Mouse (Mus musculus) midbrain, embryonic 11.5 days (tissue): ENCODE results near the gene Tfip11. TPM values are rescaled to one million over a fixed set of nuclear protein-coding genes. Genes with fewer than 3 reads are reported as not detected.

Experiments used
- ATAC-seq: fragments of 200-750 bp; cut with Nextera tagmentation; 2 replicates; pipeline ENCODE4 v1.8.0; 2017; ENCODE audit warnings: moderate TSS enrichment, moderate library complexity; ENCODE audit not compliant: low FRiP score
- DNase-seq: peaks from one replicate; pipeline ENCODE4 v3.0.0; 2015; ENCODE audit warnings: low spot score; ENCODE audit errors: missing footprints
- H3K27ac ChIP-seq: fragments of 300-500 bp; sonication (generic); 2 replicates; pipeline ENCODE4 v1.5.1; 2014; ENCODE audit warnings: low read depth, low read length
- H3K27me3 ChIP-seq: fragments of 300-500 bp; sonication (generic); 2 replicates; pipeline ENCODE4 v1.6.1; 2014; ENCODE audit warnings: mild to moderate bottlenecking, low read length, moderate library complexity, mixed read lengths; ENCODE audit not compliant: control insufficient read depth, insufficient read depth
- H3K36me3 ChIP-seq: fragments of 300-500 bp; sonication (generic); 2 replicates; pipeline ENCODE4 v1.6.1; 2014; ENCODE audit warnings: mild to moderate bottlenecking, low read length, moderate library complexity, mixed read lengths; ENCODE audit not compliant: control insufficient read depth, insufficient read depth
- H3K4me1 ChIP-seq: fragments of 300-500 bp; sonication (generic); 2 replicates; pipeline ENCODE4 v1.6.1; 2014; ENCODE audit warnings: low read length; ENCODE audit not compliant: control insufficient read depth, insufficient read depth
- H3K4me2 ChIP-seq: fragments of 300-500 bp; sonication (generic); 2 replicates; pipeline ENCODE4 v1.6.1; 2014; ENCODE audit warnings: mild to moderate bottlenecking, moderate library complexity
- H3K4me3 ChIP-seq: fragments of 300-500 bp; sonication (generic); 2 replicates; pipeline ENCODE4 v1.5.1; 2014; ENCODE audit warnings: low read depth, low read length
- H3K9ac ChIP-seq: fragments of 300-500 bp; sonication (generic); 2 replicates; pipeline ENCODE4 v1.6.1; 2014; ENCODE audit warnings: low read length
- H3K9me3 ChIP-seq: fragments of 300-500 bp; sonication (generic); 2 replicates; pipeline ENCODE4 v1.6.1; 2016; ENCODE audit warnings: low read length; ENCODE audit not compliant: control insufficient read depth
- WGBS: fragments of 180-500 bp; shearing (Covaris S2); extraction: QIAGEN DNeasy Blood & Tissue Kit; methylation state at CpG from one replicate; pipeline ENCODE4 v1.1.7; 2014; 5-methylcytosine and 5-hydroxymethylcytosine counted together
- polyA plus RNA-seq: library from polyadenylated mRNA; unstranded; fragments of >200 nt; fragmentation: Nextera tagmentation; extraction: Ambion mirVana; gene quantifications from 2 replicates; pipeline ENCODE4 v1.2.1, GENCODE M21; 2014

Tfip11 gene
- polyA plus RNA-seq, 1 experiment from 2014 or later: 25.8 TPM

GRCm38 (mm10) chr5:112364184-112364797, 38.1 kb downstream of the Tfip11 start:
- WGBS: 72% methylated on average over 10 of the region's 10 CpGs
- ATAC-seq (no peak), DNase-seq (no peak)
- Histone ChIP-seq H3K27me3 (no peaks in the 10 kb centered on the region), H3K27ac (no peak overlapping the region), H3K4me3 (no peak overlapping the region), H3K36me3 (peaks cover 2% of the 10 kb centered on the region; the same call in 1 of the 2 replicates), H3K4me2 (no peak overlapping the region), H3K9me3 (no peaks in the 10 kb centered on the region), H3K4me1 (peaks cover under 1% of the 10 kb centered on the region), H3K9ac (no peak overlapping the region)

- no peak overlapping the region for H3K9ac ChIP-seq
- H3K4me1 ChIP-seq: peaks cover 16% of the 10 kb centered on the region
- 97% methylated on average over 6 of the region's 6 CpGs for WGBS
- DNase-seq: no peak
- no peak overlapping the region for H3K4me3 ChIP-seq
- no peaks in the 10 kb centered on the region for H3K27me3 ChIP-seq
- H3K27ac ChIP-seq: no peak overlapping the region
- no peak overlapping the region for H3K4me2 ChIP-seq
- no peaks in the 10 kb centered on the region for H3K9me3 ChIP-seq
- peaks cover 5% of the 10 kb centered on the region for H3K36me3 ChIP-seq
- no peak for ATAC-seq
These were observed 40.7 kb downstream of the Tfip11 start for GRCm38 (mm10) chr5:112366879-112367278.

- Histone ChIP-seq H3K4me2 (no peak overlapping the region), H3K9ac (no peak overlapping the region), H3K4me1 (peaks cover 21% of the 10 kb centered on the region), H3K27ac (no peak overlapping the region), H3K27me3 (no peaks in the 10 kb centered on the region), H3K4me3 (no peak overlapping the region), H3K36me3 (peaks cover 5% of the 10 kb centered on the region), H3K9me3 (no peaks in the 10 kb centered on the region)
- ATAC-seq (no peak), DNase-seq (no peak)
- WGBS: 95% methylated on average over 4 of the region's 4 CpGs
These were observed 41.2 kb downstream of the Tfip11 start for GRCm38 (mm10) chr5:112367338-112367737.

- Histone ChIP-seq H3K4me2 (no peak overlapping the region), H3K36me3 (peaks cover 5% of the 10 kb centered on the region), H3K27me3 (no peaks in the 10 kb centered on the region), H3K4me3 (no peak overlapping the region), H3K4me1 (peaks cover 27% of the 10 kb centered on the region), H3K9ac (no peak overlapping the region), H3K27ac (no peak overlapping the region), H3K9me3 (no peaks in the 10 kb centered on the region)
- ATAC-seq: no peak
- 93% methylated on average over 12 of the region's 12 CpGs for WGBS
- DNase-seq: no peak
These were observed 41.8 kb downstream of the Tfip11 start for GRCm38 (mm10) chr5:112367929-112368328.

- H3K27me3 ChIP-seq: no peaks in the 10 kb centered on the region
- no peak overlapping the region for H3K27ac ChIP-seq
- no peaks in the 10 kb centered on the region for H3K9me3 ChIP-seq
- peaks cover 5% of the 10 kb centered on the region for H3K36me3 ChIP-seq
- H3K4me3 ChIP-seq: no peak overlapping the region
- ATAC-seq: no peak
- H3K9ac ChIP-seq: no peak overlapping the region
- peaks cover 30% of the 10 kb centered on the region for H3K4me1 ChIP-seq
- 92% methylated on average over 10 of the region's 10 CpGs for WGBS
- H3K4me2 ChIP-seq: no peak overlapping the region
- no peak for DNase-seq
These were observed 42.5 kb downstream of the Tfip11 start for GRCm38 (mm10) chr5:112368666-112369065.

GRCm38 (mm10) chr5:112369326-112369725, 43.2 kb downstream of the Tfip11 start:
- 91% methylated on average over 13 of the region's 13 CpGs for WGBS
- no peak overlapping the region for H3K9ac ChIP-seq
- no peak for ATAC-seq
- no peak overlapping the region for H3K4me3 ChIP-seq
- H3K27ac ChIP-seq: no peak overlapping the region
- no peak for DNase-seq
- H3K36me3 ChIP-seq: peaks cover 5% of the 10 kb centered on the region
- peaks cover 30% of the 10 kb centered on the region for H3K4me1 ChIP-seq
- no peaks in the 10 kb centered on the region for H3K9me3 ChIP-seq
- no peak overlapping the region for H3K4me2 ChIP-seq
- no peaks in the 10 kb centered on the region for H3K27me3 ChIP-seq

GRCm38 (mm10) chr5:112370236-112370813, 44.2 kb downstream of the Tfip11 start:
- Histone ChIP-seq H3K4me3 (no peak overlapping the region), H3K27me3 (no peaks in the 10 kb centered on the region), H3K36me3 (peaks cover 3% of the 10 kb centered on the region), H3K9ac (no peak overlapping the region), H3K9me3 (no peaks in the 10 kb centered on the region), H3K27ac (no peak overlapping the region), H3K4me1 (peaks cover 30% of the 10 kb centered on the region), H3K4me2 (no peak overlapping the region)
- 94% methylated on average over 12 of the region's 12 CpGs for WGBS
- ATAC-seq (no peak), DNase-seq (peak; percentile 83)

GRCm38 (mm10) chr5:112371933-112372332, 45.8 kb downstream of the Tfip11 start:
- 30% methylated on average over 7 of the region's 7 CpGs for WGBS
- ATAC-seq: peak; percentile 89
- no peaks in the 10 kb centered on the region for H3K9me3 ChIP-seq

GRCm38 (mm10) chr5:112376111-112376510, 50.0 kb downstream of the Tfip11 start:
- peaks cover 2% of the 10 kb centered on the region; the same call in 1 of the 2 replicates for H3K36me3 ChIP-seq
- H3K27me3 ChIP-seq: no peaks in the 10 kb centered on the region
- H3K4me2 ChIP-seq: no peak overlapping the region
- 89% methylated on average over 4 of the region's 4 CpGs for WGBS
- no peak overlapping the region for H3K9ac ChIP-seq
- no peak overlapping the region for H3K27ac ChIP-seq
- H3K9me3 ChIP-seq: no peaks in the 10 kb centered on the region
- no peak for ATAC-seq
- DNase-seq: no peak
- H3K4me1 ChIP-seq: peaks cover 22% of the 10 kb centered on the region
- no peak overlapping the region for H3K4me3 ChIP-seq

More at GRCm38 (mm10) chr5:112371933-112372332, 45.8 kb downstream of the Tfip11 start:
- peaks cover 30% of the 10 kb centered on the region for H3K4me1 ChIP-seq
- peak overlapping the region; percentile 27; the same call in 1 of the 2 replicates for H3K4me2 ChIP-seq
- H3K27me3 ChIP-seq: no peaks in the 10 kb centered on the region
- peak; percentile 89 for DNase-seq
- H3K9ac ChIP-seq: peak overlapping the region; percentile 14
- H3K4me3 ChIP-seq: no peak overlapping the region
- peaks cover 3% of the 10 kb centered on the region for H3K36me3 ChIP-seq
- H3K27ac ChIP-seq: peak overlapping the region; percentile 87
